In genomic region chr6:32355559-32355958, GRCm38 (mm10) we compare ENCODE assay signal across 12 mouse cellular contexts.
DNase-seq lines count a peak whose midpoint lies in the region; ATAC-seq and TF ChIP-seq lines count a peak whose summit lies in the region.
"Had no signal": no experiment of that assay in that cellular context is flagged by ENCODE, and none has a peak within 500 bp of the region (broad histone marks: within the 10 kb centered on the region; RNA-seq: fewer than 3 reads in every experiment).

No protein-coding gene starts in this region.

- no peak overlapping the region for H3K4me2 ChIP-seq in hindbrain, embryonic 15.5 days
- no peak overlapping the region for H3K4me2 ChIP-seq in hindbrain, embryonic 12.5 days (replicated peaks)
- H3K4me2 ChIP-seq in neural tube, embryonic 15.5 days: no peak overlapping the region
- H3K4me2 ChIP-seq: liver, embryonic 15.5 days had no signal

- no peak overlapping the region for H3K4me3 ChIP-seq in cerebellum, adult 2 months (replicated peaks; ENCODE audit: insufficient read depth, low read depth, low read length)
- no peak overlapping the region for H3K4me3 ChIP-seq in hindbrain, embryonic 15.5 days
- no peak overlapping the region for H3K4me3 ChIP-seq in hindbrain, embryonic 12.5 days
- H3K4me3 ChIP-seq in neural tube, embryonic 15.5 days (replicated peaks): no peak overlapping the region
- H3K4me3 ChIP-seq in thymus, adult 2 months (ENCODE audit: control insufficient read depth, insufficient read depth, low read length): no peak overlapping the region
- H3K4me3 ChIP-seq: embryonic facial prominence, embryonic 10.5 days; liver, embryonic 15.5 days had no signal

- 43% methylated on average over 4 of the region's 4 CpGs for WGBS in cerebellum, adult 2 months
- 55% methylated on average over 4 of the region's 4 CpGs for WGBS in hindbrain, embryonic 15.5 days
- WGBS in hindbrain, embryonic 12.5 days: 76% methylated on average over 4 of the region's 4 CpGs
- WGBS in neural tube, embryonic 15.5 days: 29% methylated on average over 4 of the region's 4 CpGs
- WGBS in thymus, adult 2 months: 80% methylated on average over 4 of the region's 4 CpGs

- H3K9me3 ChIP-seq in hindbrain, embryonic 15.5 days: no peaks in the 10 kb centered on the region
- no peaks in the 10 kb centered on the region for H3K9me3 ChIP-seq in hindbrain, embryonic 12.5 days (replicated peaks)
- no peaks in the 10 kb centered on the region for H3K9me3 ChIP-seq in neural tube, embryonic 15.5 days (replicated peaks)
- H3K9me3 ChIP-seq: embryonic facial prominence, embryonic 10.5 days; liver, embryonic 15.5 days had no signal

- TF ChIP-seq CTCF in cerebellum, adult 2 months (IDR thresholded peaks at IDR 0.05; ENCODE audit: borderline replicate concordance, insufficient read depth, low read depth, low read length): no peak
- no peak for TF ChIP-seq CTCF in thymus, adult 2 months (IDR thresholded peaks at IDR 0.05; ENCODE audit: borderline replicate concordance, control insufficient read depth, extremely low read depth, insufficient read depth, low read length, poor library complexity)

- H3K27me3 ChIP-seq in cerebellum, adult 2 months (ENCODE audit: control insufficient read depth, insufficient read depth, low read length): no peaks in the 10 kb centered on the region; the same call in 1 of the 2 replicates
- no peaks in the 10 kb centered on the region for H3K27me3 ChIP-seq in hindbrain, embryonic 15.5 days
- no peaks in the 10 kb centered on the region for H3K27me3 ChIP-seq in hindbrain, embryonic 12.5 days
- no peaks in the 10 kb centered on the region for H3K27me3 ChIP-seq in neural tube, embryonic 15.5 days (replicated peaks)
- no peaks in the 10 kb centered on the region for H3K27me3 ChIP-seq in thymus, adult 2 months (ENCODE audit: control insufficient read depth, insufficient read depth, low read length)
- H3K27me3 ChIP-seq: liver, embryonic 15.5 days had no signal

- H3K27ac ChIP-seq in cerebellum, adult 2 months (ENCODE audit: insufficient read depth, low read length): no peak overlapping the region
- no peak overlapping the region for H3K27ac ChIP-seq in hindbrain, embryonic 15.5 days (replicated peaks)
- H3K27ac ChIP-seq in hindbrain, embryonic 12.5 days: no peak overlapping the region
- peak overlapping the region; percentile 41; the same call in 1 of the 2 replicates for H3K27ac ChIP-seq in neural tube, embryonic 15.5 days (replicated peaks)
- H3K27ac ChIP-seq in thymus, adult 2 months (ENCODE audit: control insufficient read depth, insufficient read depth, low read length): no peak overlapping the region
- H3K27ac ChIP-seq: embryonic facial prominence, embryonic 10.5 days; liver, embryonic 15.5 days had no signal

- ATAC-seq in cerebellum, adult (ENCODE audit: insufficient number of reproducible peaks, low FRiP score, low TSS enrichment): no peak
- peak; percentile 47; the same call in 1 of the 2 replicates for ATAC-seq in hindbrain, embryonic 15.5 days (ENCODE audit: low FRiP score, low read depth)
- no peak for ATAC-seq in hindbrain, embryonic 12.5 days (ENCODE audit: low FRiP score)
- peak; percentile 81 for ATAC-seq in neural tube, embryonic 15.5 days (ENCODE audit: low FRiP score)
- ATAC-seq: inflammation-experienced regulatory T-cells, adult 6 months had no signal

- TF ChIP-seq POLR2A in cerebellum, adult 2 months (IDR thresholded peaks at IDR 0.05; ENCODE audit: borderline replicate concordance, insufficient read depth, low read length): no peak
- TF ChIP-seq POLR2A in thymus, adult 2 months (IDR thresholded peaks at IDR 0.05; ENCODE audit: control insufficient read depth, extremely low read depth, insufficient read depth, low read length, poor library complexity): no peak

- H3K4me1 ChIP-seq in cerebellum, adult 2 months (ENCODE audit: control insufficient read depth, insufficient read depth, low read length): 0 out of 2 replicates have a peak, but pooled peaks cover 4% of the 10 kb centered on the region
- H3K4me1 ChIP-seq in hindbrain, embryonic 15.5 days (replicated peaks): peaks cover 20% of the 10 kb centered on the region
- peaks cover 13% of the 10 kb centered on the region; the same call in 1 of the 2 replicates for H3K4me1 ChIP-seq in hindbrain, embryonic 12.5 days
- peaks cover 21% of the 10 kb centered on the region for H3K4me1 ChIP-seq in neural tube, embryonic 15.5 days
- no peaks in the 10 kb centered on the region for H3K4me1 ChIP-seq in thymus, adult 2 months (replicated peaks; ENCODE audit: control insufficient read depth, insufficient read depth, low read length)
- H3K4me1 ChIP-seq: liver, embryonic 15.5 days had no signal

- H3K36me3 ChIP-seq in hindbrain, embryonic 15.5 days: no peaks in the 10 kb centered on the region
- no peaks in the 10 kb centered on the region for H3K36me3 ChIP-seq in hindbrain, embryonic 12.5 days
- H3K36me3 ChIP-seq in neural tube, embryonic 15.5 days: no peaks in the 10 kb centered on the region
- no peaks in the 10 kb centered on the region for H3K36me3 ChIP-seq in thymus, adult 2 months (ENCODE audit: control insufficient read depth, insufficient read depth, low read length)
- H3K36me3 ChIP-seq: embryonic facial prominence, embryonic 10.5 days; liver, embryonic 15.5 days had no signal

- H3K9ac ChIP-seq in hindbrain, embryonic 15.5 days: no peak overlapping the region
- H3K9ac ChIP-seq in hindbrain, embryonic 12.5 days: no peak overlapping the region
- H3K9ac ChIP-seq in neural tube, embryonic 15.5 days (replicated peaks): no peak overlapping the region
- H3K9ac ChIP-seq: liver, embryonic 15.5 days had no signal

- peak; percentile 23 for DNase-seq in cerebellum, adult 2 months
- peak; percentile 38 for DNase-seq in right cerebral cortex, postnatal 14 days
- no peak for DNase-seq in right cerebral cortex, adult 2 months (ENCODE audit: low spot score in 2 of 2)
- no peak for DNase-seq in thymus, adult 2 months
- DNase-seq: B cell, adult 2 months had no signal

Comparison
In these comparisons a context has a peak if more than half of its experiments do, and no peak if none do; other contexts are left out.
1. DNase-seq: peak in cerebellum, adult 2 months (2 of 2) and right cerebral cortex, postnatal 14 days (single experiment); none in right cerebral cortex, adult 2 months (0 of 2) and thymus, adult 2 months (single experiment).
2. ATAC-seq: peak in hindbrain, embryonic 15.5 days (single experiment) and neural tube, embryonic 15.5 days (single experiment); none in cerebellum, adult (single experiment) and hindbrain, embryonic 12.5 days (single experiment).